Comparison of ENCODE assay signal across 10 mouse cellular contexts in the genomic region with DNA sequence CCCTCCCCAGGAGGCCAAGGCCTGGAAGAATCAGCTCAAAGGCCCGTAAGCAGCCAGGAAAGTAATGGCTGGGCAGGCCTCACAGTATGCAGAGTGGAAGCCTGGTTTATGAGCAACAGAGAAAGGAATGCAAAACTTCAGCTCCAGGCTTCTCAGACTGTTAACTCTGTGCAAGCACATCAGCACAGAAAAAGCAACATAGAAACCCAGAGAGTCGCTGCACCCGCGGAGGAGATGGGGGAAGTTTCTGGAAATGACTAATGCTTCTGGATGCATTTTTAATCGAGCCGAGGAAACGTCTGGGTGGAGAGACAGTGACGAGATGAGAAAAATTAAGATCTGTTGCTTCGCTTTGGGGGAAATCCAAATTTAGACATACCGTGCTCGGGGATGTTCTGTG. TPM values are rescaled to one million over a fixed set of nuclear protein-coding genes. Genes with fewer than 3 reads are reported as not detected.
A peak's percentile ranks its signal among the peaks of the same experiment; 100 is the strongest.
DNase-seq lines count a peak whose midpoint lies in the region; ATAC-seq and TF ChIP-seq lines count a peak whose summit lies in the region.
"Had no signal": no experiment of that assay in that cellular context is flagged by ENCODE, and none has a peak within 500 bp of the region (broad histone marks: within the 10 kb centered on the region; RNA-seq: fewer than 3 reads in every experiment).

No protein-coding gene starts in this region.

- peak; percentile 30 for DNase-seq in gastrocnemius, adult 2 months
- DNase-seq in gastrocnemius, adult 8-10 months (ENCODE audit: low spot score in 2 of 2) = no peak
- peak; percentile 40 for DNase-seq in lung, postnatal 10 days
- DNase-seq in lung, postnatal 25 days (ENCODE audit: low spot score) = no peak
- peak; percentile 45 to 73 for DNase-seq in left cerebral cortex, adult 18-20 months (ENCODE audit: low spot score in 2 of 2)
- no peak for DNase-seq in ovary, postnatal 36 days (ENCODE audit: low spot score)

- TF ChIP-seq CTCF in gastrocnemius, adult 2 months (IDR thresholded peaks at IDR 0.05) = no peak

- H3K9ac ChIP-seq in stomach, embryonic 15.5 days = no peak overlapping the region

- H3K9me3 ChIP-seq in stomach, embryonic 15.5 days = no peaks in the 10 kb centered on the region

- intact Hi-C loops in gastrocnemius, adult 2 months (cut with DNase I) = no loop called here

- H3K27ac ChIP-seq in gastrocnemius, adult 2 months = peak overlapping the region; percentile 69
- peak overlapping the region; percentile 64 for H3K27ac ChIP-seq in stomach, embryonic 15.5 days

- no peaks in the 10 kb centered on the region for H3K36me3 ChIP-seq in stomach, embryonic 15.5 days

- no peaks in the 10 kb centered on the region for H3K27me3 ChIP-seq in stomach, embryonic 15.5 days (replicated peaks)

- no peak overlapping the region for H3K4me3 ChIP-seq in gastrocnemius, adult 2 months
- H3K4me3 ChIP-seq in stomach, embryonic 15.5 days (replicated peaks) = no peak overlapping the region

- WGBS in stomach, embryonic 15.5 days = 45% methylated on average over 11 of the region's 11 CpGs

- peak; percentile 32; the same call in 1 of the 2 replicates for ATAC-seq in stomach, embryonic 15.5 days (ENCODE audit: insufficient read depth, low FRiP score, low read depth)
- ATAC-seq in megakaryocyte progenitor cell, adult 5-6 weeks (replicated peaks; ENCODE audit: poor library complexity) = no peak

- peaks cover 13% of the 10 kb centered on the region; the same call in 1 of the 2 replicates for H3K4me1 ChIP-seq in stomach, embryonic 15.5 days

- no peak overlapping the region for H3K4me2 ChIP-seq in stomach, embryonic 15.5 days

RNA-seq across cellular contexts. Expression of a gene that starts 22.5 kb away (rescaled TPM):
- total RNA-seq in gastrocnemius, adult 2 months (2021) = not detected
- not detected for total RNA-seq in gastrocnemius, adult 8-10 months (2022)
- total RNA-seq in left cerebral cortex, adult 18-20 months (2021) = not detected
- 8.4 and 16.7 TPM in 2 replicates for polyA plus RNA-seq in stomach, embryonic 15.5 days (2015; fragmentation: Nextera tagmentation; extraction: Ambion mirVana)
- not detected in 2 replicates for total RNA-seq in megakaryocyte progenitor cell, adult 5-6 weeks (2015)
- not detected in 2 replicates for total RNA-seq in megakaryocyte progenitor cell, adult 5-6 weeks (2017)
- total RNA-seq: CH12.LX; left cerebral cortex, adult 8-10 months had no signal

Comparison
In these comparisons a context has a peak if more than half of its experiments do, and no peak if none do; other contexts are left out.
1. DNase-seq: peak in gastrocnemius, adult 2 months (single experiment), lung, postnatal 10 days (single experiment) and left cerebral cortex, adult 18-20 months (2 of 2); none in gastrocnemius, adult 8-10 months (0 of 2), lung, postnatal 25 days (single experiment) and ovary, postnatal 36 days (single experiment).